Mouse (Mus musculus): ENCODE measurements around the gene Hrg. TPM values are rescaled to one million over a fixed set of nuclear protein-coding genes. Genes with fewer than 3 reads are reported as not detected.

Gene Hrg
- not detected in 2 replicates for polyA plus RNA-seq (2012; rRNA removed)

GRCm38 (mm10) chr16:22950840-22951395, at the start of gene Hrg:
Hrg (plus strand) TSS chr16:22951072.

GRCm38 (mm10) chr16:22918034-22918433, 32.8 kb upstream of the Hrg start, which contains the start of gene Fetub:
Fetub (plus strand) TSS chr16:22918334.

Other genes with a start within 250 kb of the Hrg start
- not detected in 2 replicates for gene Crygs, start 139.5 kb upstream of the Hrg start, polyA plus RNA-seq (2012; rRNA removed)
- 2.0 and 3.2 TPM in 2 replicates for gene Tbccd1, start 93.4 kb upstream of the Hrg start, polyA plus RNA-seq (2012; rRNA removed)
- gene Dnajb11, start 93.2 kb upstream of the Hrg start, polyA plus RNA-seq (2012; rRNA removed), result 7.0 and 12.0 TPM in 2 replicates
- gene Ahsg, start 59.8 kb upstream of the Hrg start, polyA plus RNA-seq (2012; rRNA removed), result 1.8 and 2.2 TPM in 2 replicates
- 13.9 and 27.8 TPM in 2 replicates for gene Fetub, start 32.7 kb upstream of the Hrg start, polyA plus RNA-seq (2012; rRNA removed)
- 0.04 TPM in 1 of 2 replicates, not detected in the other for gene Kng2, start 78.4 kb downstream of the Hrg start, polyA plus RNA-seq (2012; rRNA removed)
- not detected in 2 replicates for gene Kng1, start 106.8 kb downstream of the Hrg start, polyA plus RNA-seq (2012; rRNA removed)
- 7.3 and 11.4 TPM in 2 replicates for gene Eif4a2, start 156.4 kb downstream of the Hrg start, polyA plus RNA-seq (2012; rRNA removed)
- not detected in 2 replicates for gene Rfc4, start 176.7 kb downstream of the Hrg start, polyA plus RNA-seq (2012; rRNA removed)
- 5.9 and 6.5 TPM in 2 replicates for gene Adipoq, start 195.5 kb downstream of the Hrg start, polyA plus RNA-seq (2012; rRNA removed)

Data from stomach, adult 2 months (tissue).